Mouse (Mus musculus) left cerebral cortex, adult 8-10 months (tissue): ENCODE results near the gene C8a. TPM values are rescaled to one million over a fixed set of nuclear protein-coding genes. Genes with fewer than 3 reads are reported as not detected.

Experiments
- DNase-seq, 2 experiments: peaks; one replicate each; pipeline ENCODE4 v3.0.0; 2022; ENCODE audit warnings: low spot score in 2 of 2
- total RNA-seq, 4 experiments: library from RNA; stranded (reverse); gene quantifications; 2 replicates each; pipeline ENCODE4 v1.2.4; 2022

Gene C8a
- total RNA-seq, 4 experiments from 2014 or later, result 0.24 to 0.34 TPM; not detected in 2

DNA sequence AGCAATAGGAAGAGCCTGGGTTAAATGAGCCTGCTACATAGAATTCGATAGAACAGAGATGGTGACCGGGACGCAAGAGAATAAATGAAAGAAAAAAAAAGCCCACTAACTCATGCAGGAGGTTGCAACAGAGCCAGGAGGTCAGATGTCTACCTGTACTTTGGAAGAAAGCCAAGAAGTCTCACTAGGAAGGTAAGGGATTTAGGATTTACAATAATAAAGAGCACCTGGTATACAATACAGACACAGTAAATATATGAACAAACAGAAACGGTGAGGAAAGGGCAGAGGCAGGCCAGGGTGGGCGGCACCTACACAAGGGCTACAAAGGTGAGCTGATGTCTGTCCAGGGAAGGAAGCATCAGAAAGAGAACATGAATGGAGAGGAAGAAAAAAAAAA, 34.0 kb downstream of the C8a start:
- DNase-seq, result no peak

DNA sequence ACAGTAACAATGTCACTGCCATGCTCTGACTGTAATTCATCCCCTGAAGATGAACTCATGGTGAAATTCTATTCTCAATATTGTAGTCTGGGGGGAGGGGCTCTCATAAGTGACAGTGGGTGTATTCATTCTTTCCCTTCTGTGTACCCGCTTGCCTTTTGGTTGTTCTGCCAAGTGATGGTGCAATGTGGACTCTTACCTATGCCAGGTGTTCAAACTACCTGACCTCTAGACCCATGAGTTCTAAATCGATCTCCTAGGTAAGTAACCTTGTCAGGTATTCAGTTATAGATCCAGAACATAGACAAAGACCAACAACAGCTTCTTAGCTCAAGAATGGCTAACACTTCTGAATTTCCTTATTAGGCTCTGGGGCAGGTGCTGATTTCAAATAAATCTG, 37.9 kb downstream of the C8a start:
- DNase-seq, result no peak

DNA sequence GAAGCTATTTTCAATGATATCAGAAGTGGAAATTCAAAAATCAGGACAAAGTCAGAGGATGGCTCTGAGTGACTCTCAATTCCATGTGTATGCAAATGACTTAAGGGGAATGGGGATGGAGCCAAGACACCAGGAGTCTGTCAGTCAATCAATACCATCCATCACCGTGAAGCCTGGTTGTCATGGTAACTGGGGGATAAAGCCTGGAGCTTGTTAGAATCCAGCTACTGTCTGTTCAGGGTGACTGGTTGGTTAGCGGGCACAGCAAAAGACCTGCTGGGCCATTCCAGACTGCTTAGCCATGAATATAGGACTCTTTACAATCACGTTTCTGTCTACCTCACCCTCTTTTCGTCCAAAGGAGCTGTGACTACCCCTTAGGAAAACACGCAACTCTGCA, 41.1 kb downstream of the C8a start:
- DNase-seq, result no peak

DNA sequence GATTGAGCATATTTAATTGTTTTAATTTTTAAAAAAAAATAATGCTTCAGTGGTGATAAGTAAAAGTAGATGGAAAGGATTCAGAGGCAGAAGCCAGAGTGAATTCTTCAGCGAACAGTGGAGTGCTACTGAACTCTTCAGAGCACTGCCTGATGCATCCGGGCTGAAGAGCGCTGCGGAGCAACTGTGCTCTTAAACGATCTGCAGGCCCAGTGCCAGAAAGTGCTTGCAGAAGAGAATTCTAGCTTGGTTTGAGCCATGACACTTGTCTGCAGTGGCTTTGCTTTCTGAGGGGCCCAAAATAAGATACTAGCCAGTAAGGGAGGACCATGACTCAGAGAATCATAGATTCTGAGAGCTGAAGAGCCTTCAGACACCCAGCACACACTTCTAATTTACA, 47.3 kb downstream of the C8a start:
- DNase-seq, result no peak

DNA sequence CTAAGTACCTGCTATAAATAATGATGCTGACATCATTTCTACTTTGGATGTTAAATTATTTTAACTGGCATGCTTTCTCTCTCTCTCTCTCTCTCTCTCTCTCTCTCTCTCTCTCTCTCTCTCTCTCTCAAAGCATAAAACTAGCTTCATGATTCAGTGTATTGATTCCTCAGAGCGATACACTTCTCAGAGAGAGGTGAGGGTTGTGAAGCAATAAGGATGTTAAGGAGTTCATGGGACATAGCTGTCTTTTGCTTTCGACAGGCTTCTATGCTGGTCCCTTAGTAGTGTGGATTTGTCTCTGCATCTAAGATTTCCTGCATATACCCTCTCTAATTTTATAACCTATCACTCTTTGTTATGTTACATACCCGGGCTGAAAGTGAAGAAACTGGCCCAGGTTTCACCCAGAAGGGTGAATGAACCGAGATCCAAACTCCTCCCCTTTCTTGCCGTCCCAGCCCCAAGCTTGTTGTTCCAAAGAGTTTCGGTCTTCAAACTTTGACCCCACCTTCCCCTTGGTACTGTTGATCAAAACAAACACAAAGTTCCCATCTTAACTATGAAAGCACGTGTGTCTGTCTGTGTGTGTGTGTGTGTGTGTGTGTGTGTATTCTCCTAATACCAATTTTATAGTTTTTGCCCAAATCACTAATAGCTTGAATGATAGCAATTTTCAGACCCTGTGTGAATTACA, 51.7 kb downstream of the C8a start:
- no peak for DNase-seq

DNA sequence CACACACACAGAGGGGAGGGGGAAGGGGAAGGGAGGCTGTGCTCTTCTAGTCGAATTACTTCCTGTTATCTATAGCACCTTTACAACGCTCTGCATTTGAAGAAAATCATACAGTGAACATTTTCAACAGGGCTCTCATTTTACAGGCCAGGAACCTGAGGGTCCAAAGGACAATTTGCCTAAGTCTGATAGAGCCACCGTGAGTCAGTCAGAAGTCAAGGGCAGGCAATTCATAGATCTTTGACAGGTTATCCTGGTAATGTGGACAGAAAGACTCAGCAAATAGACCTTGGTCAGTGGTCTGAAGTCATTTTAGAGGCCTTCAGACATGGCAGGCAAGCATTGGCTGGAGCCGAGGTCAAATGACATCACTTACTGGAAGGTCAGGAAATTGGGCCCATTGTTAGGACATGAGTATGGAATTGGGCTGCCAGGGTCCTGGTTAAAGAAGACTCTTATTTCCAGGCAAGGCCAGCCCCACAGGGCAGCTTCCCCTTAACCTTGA, 52.5 kb downstream of the C8a start:
- no peak for DNase-seq

DNA sequence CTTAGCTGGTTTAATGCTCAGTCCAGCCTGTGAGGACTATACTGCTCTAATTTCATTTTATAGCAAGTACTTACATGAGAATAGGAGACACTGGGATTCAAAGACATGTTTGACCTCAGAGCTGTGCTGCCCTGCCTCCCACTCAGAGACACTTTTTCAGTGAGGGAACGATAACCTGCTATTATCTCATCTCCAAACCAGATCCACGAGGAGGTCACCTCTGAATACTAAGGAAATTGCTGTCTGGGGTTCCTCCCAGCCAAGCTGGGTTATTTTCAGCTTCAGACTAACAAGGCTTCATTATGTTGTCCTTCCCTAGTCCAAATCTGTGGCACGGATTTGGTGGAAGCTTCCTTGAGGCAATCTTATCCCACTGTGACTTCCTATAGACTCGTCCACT, 56.3 kb downstream of the C8a start:
- no peak for DNase-seq

DNA sequence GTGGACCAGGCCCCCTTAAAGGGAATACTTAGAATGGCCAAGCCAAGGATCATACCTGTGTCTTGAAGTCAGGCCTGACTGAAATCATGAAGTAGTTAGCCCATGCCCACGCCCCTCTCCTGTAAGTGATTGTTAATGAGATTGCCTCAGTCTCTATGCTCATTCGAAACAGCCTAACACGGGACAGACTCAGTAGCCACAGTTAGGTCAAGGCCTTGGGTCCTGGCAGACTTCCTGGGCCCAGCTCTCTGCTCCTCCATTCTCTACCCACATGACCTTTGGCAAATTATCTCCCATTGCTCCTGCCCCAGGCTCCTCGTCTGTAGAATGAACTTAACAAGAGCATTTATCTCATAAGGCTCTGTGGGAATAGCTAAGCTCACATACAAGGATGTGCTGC, 57.2 kb downstream of the C8a start:
- DNase-seq, result no peak

DNA sequence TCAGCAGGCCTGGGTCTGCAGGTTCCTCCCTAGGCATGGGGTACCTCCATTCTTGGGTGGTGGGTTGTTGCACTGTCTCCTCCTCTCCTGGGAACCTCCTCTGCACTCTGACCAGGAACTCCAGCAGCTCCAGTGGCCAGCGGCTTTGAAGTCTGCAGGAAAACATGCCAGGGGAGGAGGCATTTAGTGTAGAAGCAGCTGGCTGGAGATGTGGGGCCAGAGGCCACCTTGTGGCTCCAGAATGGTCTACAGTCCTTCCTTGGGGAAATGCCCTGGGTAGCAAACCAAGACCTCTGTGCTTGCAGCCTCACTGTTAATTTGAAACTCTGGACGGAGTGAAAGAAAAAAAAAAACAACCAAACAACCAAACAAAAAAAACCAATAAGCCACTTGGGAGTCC, 58.7 kb downstream of the C8a start:
- DNase-seq, result no peak

DNA sequence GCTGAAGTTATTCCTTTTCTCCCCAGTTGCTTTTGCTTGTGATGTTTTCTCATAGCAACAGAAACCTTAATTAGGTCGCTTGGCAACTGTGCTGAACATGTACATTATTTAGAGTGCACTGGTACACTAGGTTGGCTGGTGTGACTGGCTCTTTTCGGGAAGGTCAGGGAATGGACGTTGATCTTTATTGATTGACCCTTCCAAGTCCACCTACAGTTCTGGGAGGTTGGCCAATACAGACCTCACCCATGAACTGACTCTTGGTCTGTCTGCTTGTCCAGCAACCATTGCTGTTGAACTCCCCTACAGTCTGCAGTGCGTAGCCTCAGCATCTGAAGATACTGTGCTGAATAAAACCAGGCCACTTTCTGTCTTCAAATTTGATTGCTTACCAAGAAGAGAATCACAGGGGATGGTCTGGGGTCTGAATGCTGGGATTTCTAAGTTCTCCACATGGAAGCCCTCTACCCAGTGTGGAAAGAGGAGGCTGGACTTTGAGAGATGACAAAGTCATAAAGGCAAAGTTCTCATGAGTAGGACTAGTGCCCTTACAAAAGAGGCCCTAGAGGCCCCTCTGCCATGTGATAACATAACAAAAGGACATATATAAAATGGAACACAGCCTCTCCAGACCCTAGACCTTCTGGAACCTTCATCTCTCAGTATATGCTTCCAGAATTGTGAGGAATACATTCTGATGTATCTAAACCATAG, 59.5 kb downstream of the C8a start:
- no peak for DNase-seq

DNA sequence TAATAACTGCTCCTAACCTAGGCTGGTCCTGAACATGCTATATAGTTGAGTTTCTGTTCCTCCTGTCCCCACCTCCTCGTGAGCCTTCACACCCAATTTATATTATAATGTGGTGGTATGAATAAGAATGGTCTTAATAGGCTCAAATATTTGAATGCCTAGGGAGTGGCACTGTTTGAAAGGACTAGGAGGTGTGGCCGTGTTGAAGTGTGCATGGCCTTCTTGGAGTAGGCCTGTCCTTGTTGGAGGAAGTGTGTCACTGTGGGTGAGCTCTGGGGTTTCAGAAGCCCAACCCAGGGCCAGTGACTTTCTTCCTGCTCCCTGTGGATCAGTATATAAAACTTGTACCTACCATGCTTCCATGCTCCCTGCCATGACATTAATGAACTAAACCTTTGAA, 62.6 kb downstream of the C8a start:
- DNase-seq, result no peak

DNA sequence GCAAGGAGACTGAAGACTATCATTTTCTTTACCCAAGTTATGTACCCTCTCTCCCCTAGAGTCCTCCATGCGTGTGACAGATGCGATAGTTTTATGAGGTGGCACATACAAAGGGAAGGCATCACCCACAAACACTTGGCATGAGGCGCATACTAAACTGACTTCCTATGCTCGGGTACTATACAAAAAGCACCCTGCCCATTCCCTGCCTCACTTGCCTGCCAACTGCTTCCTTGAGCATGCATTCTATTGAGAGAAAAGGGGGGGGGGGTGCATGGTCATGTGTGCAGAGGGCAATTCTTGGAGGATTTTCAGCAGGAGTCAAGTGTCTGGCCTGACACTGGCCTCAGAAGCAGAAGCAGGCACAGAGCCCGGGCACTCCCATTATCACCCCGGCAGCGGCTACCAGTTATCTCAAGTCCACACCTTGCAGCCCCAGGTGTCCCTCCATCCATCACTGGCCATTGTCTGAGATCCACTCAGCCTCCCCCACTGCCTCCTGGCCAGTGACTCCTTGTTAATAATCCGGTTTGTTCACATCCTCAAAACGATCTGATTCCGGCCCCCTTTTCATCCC, 65.4 kb downstream of the C8a start:
- DNase-seq, result no peak

DNA sequence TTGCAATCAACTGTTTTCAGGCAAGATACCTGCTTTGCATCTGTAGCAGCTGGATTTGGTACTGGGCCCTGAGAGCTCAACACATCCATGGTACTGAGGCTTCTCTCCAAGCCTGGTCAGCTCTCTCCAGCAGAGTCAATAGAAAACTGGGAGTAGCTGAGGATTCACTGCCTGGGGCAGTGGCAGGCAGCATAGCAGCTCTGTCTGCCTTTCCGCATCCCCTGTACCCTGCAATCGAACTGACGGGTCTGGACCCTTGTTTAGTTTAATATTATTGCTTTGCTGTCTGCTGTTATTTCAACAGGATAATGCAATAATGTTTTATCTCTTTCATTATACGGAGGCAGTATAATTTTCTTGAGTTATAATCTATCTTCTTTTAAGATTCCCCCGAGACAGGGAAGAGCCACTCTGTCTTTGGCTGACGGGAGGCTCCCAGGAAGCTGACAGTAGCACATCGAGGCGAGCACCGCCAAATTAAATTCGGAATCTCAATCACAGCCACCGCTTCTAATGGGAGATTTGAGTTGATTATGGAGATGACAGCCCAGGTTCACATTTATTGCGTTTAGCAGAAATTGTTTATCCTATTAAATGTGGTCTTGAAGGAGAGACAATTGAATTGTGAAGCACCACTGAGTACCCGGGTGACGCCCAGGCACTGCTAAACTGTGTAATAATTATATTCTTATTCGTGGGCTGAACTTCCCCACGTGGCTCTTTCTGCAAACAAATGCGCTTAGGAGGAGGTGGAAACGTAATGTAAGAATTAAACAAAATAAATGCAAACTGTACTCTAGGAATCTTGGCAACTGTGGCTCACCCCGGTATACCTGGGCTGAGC, 70.6 kb downstream of the C8a start:
- DNase-seq, result no peak

DNA sequence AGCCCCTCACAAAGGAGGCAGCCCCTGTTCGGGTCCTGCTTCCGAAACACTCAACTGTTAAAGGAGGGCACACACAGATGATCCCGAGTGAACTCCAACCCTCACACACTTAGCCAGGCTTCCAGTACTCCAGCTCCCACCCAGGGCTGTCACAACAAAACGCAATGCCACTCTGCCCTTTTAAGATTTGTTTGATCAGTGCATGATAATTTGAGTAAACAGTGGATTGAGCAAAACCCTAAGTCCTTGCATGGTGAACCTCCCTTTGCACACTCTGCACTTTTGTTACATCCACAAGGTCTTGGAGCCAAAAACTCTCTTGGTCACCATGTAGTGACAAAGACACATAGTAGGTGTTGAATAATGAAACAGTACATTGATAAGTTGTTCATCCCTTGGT, 72.1 kb downstream of the C8a start:
- no peak for DNase-seq

DNA sequence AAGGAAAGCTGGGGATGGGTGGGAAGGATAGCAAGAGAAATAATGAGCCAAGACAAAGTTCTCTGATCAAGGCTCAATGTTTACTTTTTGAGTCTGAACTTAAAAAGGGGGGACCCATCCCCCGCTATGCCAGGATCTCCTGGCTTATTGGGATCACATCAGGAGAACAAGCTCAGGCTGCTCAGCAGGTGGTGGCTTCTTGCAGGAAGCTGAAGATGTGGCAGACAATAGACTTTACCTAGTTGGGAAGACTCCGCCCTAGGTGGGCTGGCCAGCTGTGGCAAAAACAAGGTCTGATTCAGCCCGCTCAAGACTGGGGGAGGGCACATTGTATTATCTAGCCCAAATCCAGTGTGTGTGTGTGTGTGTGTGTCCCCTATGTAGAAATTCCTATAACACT, 74.6 kb downstream of the C8a start:
- DNase-seq, result no peak

DNA sequence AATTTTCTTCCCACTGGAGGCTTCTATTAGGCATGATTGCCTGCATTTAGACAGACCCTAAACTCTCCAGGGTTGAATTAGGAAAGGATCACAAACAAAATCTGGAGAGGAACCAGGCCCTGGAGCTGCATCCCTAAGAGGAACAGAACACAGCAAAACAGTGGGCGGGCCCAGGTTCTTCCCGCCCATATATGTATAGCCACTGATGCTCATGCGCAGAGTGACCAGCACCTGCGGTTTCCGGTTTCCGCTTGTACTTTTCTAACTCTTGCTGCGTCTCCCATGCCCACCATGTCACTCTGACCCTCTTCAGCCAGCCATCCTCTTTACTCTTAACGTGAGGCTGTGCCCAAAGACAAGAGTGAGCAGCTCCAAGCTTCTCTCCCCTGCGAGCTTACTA, 77.2 kb downstream of the C8a start:
- DNase-seq, result no peak

DNA sequence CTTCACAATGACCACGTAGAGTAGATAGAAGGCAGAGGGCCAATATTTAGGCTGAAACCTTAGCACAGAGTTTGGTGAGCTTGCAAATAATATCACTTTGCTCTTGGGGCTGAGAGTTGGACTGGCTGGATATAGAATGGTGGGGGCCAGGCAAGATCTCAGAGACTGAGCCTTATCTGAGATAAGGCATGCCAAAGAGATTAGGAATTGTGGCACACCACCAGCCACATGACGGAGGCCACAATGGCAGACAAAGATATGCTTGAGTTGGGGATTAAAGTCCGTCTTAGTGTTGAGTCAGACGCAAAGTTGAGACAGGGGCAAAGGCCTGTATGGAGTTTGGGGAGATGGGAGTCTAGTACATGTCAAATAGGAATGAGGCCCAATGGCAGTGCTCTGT, 84.1 kb downstream of the C8a start:
- no peak for DNase-seq

DNA sequence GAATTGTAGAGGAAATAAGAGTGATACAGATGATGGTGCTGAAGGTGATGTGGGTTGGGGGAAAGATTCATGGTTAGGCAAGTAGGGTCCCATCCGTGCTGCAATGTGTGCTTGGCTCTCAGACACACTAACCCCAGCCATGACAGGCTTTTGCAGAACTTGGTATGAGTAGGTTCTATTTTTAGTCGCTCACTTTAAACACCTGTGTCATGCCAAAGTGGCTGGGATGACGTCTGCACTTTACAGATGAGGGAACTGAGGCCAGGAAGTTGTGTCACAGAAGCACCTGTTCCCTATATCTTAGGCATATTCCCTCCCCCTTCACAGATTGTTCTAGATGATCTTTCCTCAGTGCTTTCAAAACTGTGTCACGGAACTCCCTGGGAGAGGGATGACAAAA, 93.9 kb downstream of the C8a start:
- DNase-seq, result no peak

DNA sequence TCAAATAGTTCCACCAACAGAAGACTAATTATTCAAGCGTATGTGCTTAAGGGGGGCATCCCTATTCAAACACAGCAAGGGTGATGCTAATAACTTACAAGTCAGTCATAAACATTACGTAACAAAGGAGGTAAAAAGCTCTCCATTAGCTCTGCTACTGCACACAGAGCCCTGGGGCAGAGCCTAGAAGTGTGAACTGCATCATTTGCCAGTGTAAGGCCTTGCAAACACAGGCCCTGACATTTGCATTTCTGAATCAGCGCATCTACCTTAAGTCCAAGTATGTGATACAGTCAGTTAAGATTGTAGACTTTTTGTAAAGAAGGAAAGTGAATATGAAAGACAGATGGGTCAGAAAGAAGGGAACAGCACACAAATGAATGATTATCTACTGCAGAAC, 94.8 kb downstream of the C8a start:
- no peak for DNase-seq

DNA sequence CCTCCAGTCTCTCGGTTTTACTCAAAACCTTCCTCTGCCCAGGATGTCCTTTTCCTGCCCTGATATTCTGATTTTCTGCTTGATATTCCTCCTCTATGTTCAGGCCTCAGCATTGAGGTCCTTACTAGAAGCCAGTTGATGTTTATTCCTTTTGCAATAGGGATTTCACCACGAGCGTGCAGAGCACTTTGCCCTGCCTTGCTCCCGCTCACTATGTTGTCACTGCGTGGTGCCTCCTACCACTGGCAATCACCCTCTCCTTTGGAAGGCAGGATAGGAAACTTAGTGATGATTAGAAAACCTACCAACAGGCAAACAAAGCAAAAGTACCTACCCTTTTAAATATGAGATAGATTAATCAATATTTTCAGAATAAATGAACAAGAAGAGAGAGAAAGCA, 96.7 kb downstream of the C8a start:
- DNase-seq, result no peak

DNA sequence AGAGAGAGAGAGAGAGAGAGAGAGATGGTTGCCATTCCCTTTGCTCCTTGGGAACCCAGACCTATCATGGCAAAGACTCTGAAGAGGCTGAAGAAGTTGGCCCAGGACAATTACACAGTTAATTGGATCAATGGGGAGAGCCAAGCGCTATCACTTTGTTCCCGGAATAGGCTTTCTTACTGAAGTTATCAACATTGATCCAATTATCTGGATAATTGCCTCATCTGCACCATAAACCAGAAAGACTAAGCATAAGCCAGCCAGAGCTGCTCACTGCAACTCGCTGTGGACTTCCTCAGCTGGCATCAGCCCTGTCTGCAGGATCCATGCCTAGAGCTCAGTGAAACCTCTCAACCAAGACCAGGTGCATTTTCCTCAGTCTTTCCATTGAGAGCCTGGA, 100.6 kb downstream of the C8a start:
- DNase-seq, result no peak

DNA sequence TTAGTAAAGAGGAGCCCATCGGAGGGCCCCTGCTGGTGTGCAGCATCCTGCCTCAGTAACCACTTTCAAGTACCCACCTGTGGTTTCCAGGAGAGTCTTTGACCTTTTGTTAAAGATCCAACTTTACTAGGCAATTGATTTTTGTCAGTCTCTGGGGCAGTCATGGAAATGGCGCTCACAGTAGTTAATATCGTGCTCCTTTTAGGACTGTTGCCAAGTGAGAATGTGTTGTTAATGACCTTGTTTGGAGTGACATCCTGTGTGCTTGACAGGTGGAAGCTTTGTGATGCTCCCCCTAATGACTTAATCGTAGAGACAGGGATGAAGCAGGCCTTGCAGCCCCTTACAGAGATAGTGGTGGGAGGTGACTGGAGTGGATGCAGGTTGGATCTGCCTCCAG, 105.9 kb downstream of the C8a start:
- DNase-seq, result no peak
